Mouse (Mus musculus): ENCODE measurements around the gene Trmt2b. TPM values are rescaled to one million over a fixed set of nuclear protein-coding genes. Genes with fewer than 3 reads are reported as not detected.

The Trmt2b gene
- total and polyA plus RNA-seq, 3 experiments, result 16.7 to 26.4 (median 19.2) TPM

GRCm38 (mm10) chrX:134261191-134261590 lies 15.6 kb downstream of the Trmt2b start:
- Histone ChIP-seq H3K27me3 (replicated peaks) (no peaks in the 10 kb centered on the region), H3K4me2 (ENCODE audit: insufficient read depth, low read depth, poor library complexity, severe bottlenecking) (no peak overlapping the region), H3K9me3 (replicated peaks; ENCODE audit: low read length) (no peaks in the 10 kb centered on the region), H3K4me3 (replicated peaks in 1 of 3; ENCODE audit: low read depth in 2 of 3, low read length in 2 of 3, poor library complexity in 1 of 3) (no peak overlapping the region), H3K79me2 (replicated peaks; ENCODE audit: control insufficient read depth, extremely low read depth, insufficient read depth, poor library complexity, severe bottlenecking) (no peaks in the 10 kb centered on the region), H3K36me3 (replicated peaks in 1 of 2; ENCODE audit: control insufficient read depth in 1 of 2, insufficient read depth in 1 of 2, low read length in 1 of 2) (peaks cover 45 to 73% of the 10 kb centered on the region in 2 experiments), H3K9ac (ENCODE audit: insufficient read depth, low read depth) (no peak overlapping the region), H3K4me1 (ENCODE audit: control insufficient read depth in 1 of 2, insufficient read depth in 2 of 2) (no peaks in the 10 kb centered on the region), H3K27ac (ENCODE audit: insufficient read depth, low read depth) (no peak overlapping the region)
- in situ Hi-C loops (cut with MboI; ENCODE audit: low pct_ligation_motif_present, low pct_unique_long_range_greater_than_20kb, low sequenced_read_pairs), result no loop called here
- dilution Hi-C loops (cut with MboI; ENCODE audit: extremely low pct_ligation_motif_present, extremely low pct_unique_long_range_greater_than_20kb, low sequenced_read_pairs), result no loop called here
- DNase-seq (ENCODE audit: extremely low read depth), result no peak
- TF ChIP-seq ELF1 (IDR thresholded peaks at IDR 0.05; ENCODE audit: low read depth, low read length) (no peak), MEF2A (IDR thresholded peaks at IDR 0.05; ENCODE audit: borderline replicate concordance, low read depth, low read length) (no peak), E2F4 (IDR thresholded peaks at IDR 0.05; ENCODE audit: insufficient replicate concordance, low read depth, low read length) (no peak), MAFK (IDR thresholded peaks at IDR 0.05; ENCODE audit: insufficient replicate concordance, low read length) (no peak), CTCF (conservative IDR thresholded peaks at IDR 0.05 in 1 of 2, IDR thresholded peaks at IDR 0.05 in 1 of 2; ENCODE audit: low read depth in 2 of 2, low read length in 2 of 2) (no peak), ZKSCAN1 (IDR thresholded peaks at IDR 0.05; ENCODE audit: borderline replicate concordance, low read depth, low read length) (no peak), SIN3A (IDR thresholded peaks at IDR 0.05; ENCODE audit: low read length) (no peak), MAX (IDR thresholded peaks at IDR 0.05; ENCODE audit: low read length) (no peak), UBTF (IDR thresholded peaks at IDR 0.05; ENCODE audit: low read depth, low read length) (no peak), HCFC1 (IDR thresholded peaks at IDR 0.05; ENCODE audit: low read depth, low read length) (no peak), MXI1 (IDR thresholded peaks at IDR 0.05; ENCODE audit: low read depth, low read length) (no peak), MYC (IDR thresholded peaks at IDR 0.05; ENCODE audit: low read depth, low read length) (no peak), EP300 (IDR thresholded peaks at IDR 0.05; ENCODE audit: low read length) (no peak), MAZ (IDR thresholded peaks at IDR 0.05; ENCODE audit: low read depth, low read length) (no peak), CHD2 (IDR thresholded peaks at IDR 0.05; ENCODE audit: low read length) (no peak), POLR2AphosphoS2 (IDR thresholded peaks at IDR 0.05; ENCODE audit: low read depth, low read length) (no peak)

- H3K27me3 ChIP-seq (replicated peaks), result no peaks in the 10 kb centered on the region
- no peak overlapping the region for H3K4me3 ChIP-seq (replicated peaks in 1 of 3; ENCODE audit: low read depth in 2 of 3, low read length in 2 of 3, poor library complexity in 1 of 3)
- no peaks in the 10 kb centered on the region for H3K79me2 ChIP-seq (replicated peaks; ENCODE audit: control insufficient read depth, extremely low read depth, insufficient read depth, poor library complexity, severe bottlenecking)
- in situ Hi-C loops (cut with MboI; ENCODE audit: low pct_ligation_motif_present, low pct_unique_long_range_greater_than_20kb, low sequenced_read_pairs) (no loop called here), dilution Hi-C loops (cut with MboI; ENCODE audit: extremely low pct_ligation_motif_present, extremely low pct_unique_long_range_greater_than_20kb, low sequenced_read_pairs) (no loop called here)
- no peaks in the 10 kb centered on the region for H3K9me3 ChIP-seq (replicated peaks; ENCODE audit: low read length)
- no peak for DNase-seq (ENCODE audit: extremely low read depth)
- TF ChIP-seq BHLHE40 (IDR thresholded peaks at IDR 0.05; ENCODE audit: low read depth, low read length) (no peak), NELFE (IDR thresholded peaks at IDR 0.05; ENCODE audit: low read depth, low read length) (no peak), SIN3A (IDR thresholded peaks at IDR 0.05; ENCODE audit: low read length) (no peak)
- H3K36me3 ChIP-seq (replicated peaks in 1 of 2; ENCODE audit: control insufficient read depth in 1 of 2, insufficient read depth in 1 of 2, low read length in 1 of 2), result peaks cover 5 to 38% of the 10 kb centered on the region in 2 experiments
- H3K4me2 ChIP-seq (ENCODE audit: insufficient read depth, low read depth, poor library complexity, severe bottlenecking), result no peak overlapping the region
- no peak overlapping the region for H3K9ac ChIP-seq (ENCODE audit: insufficient read depth, low read depth)
- H3K27ac ChIP-seq (ENCODE audit: insufficient read depth, low read depth), result no peak overlapping the region
- no peaks in the 10 kb centered on the region for H3K4me1 ChIP-seq (ENCODE audit: control insufficient read depth in 1 of 2, insufficient read depth in 2 of 2)
Observed at GRCm38 (mm10) chrX:134248202-134248601, 28.6 kb downstream of the Trmt2b start.

All from CH12.LX (cell line).